Mouse (Mus musculus) left cerebral cortex, postnatal 25 days (tissue): ENCODE results near the gene Gm10719. TPM values are rescaled to one million over a fixed set of nuclear protein-coding genes. Genes with fewer than 3 reads are reported as not detected.
"Not testable (repeated sequence)": the region's sequence is repeated elsewhere in the genome, so short reads cannot be mapped to it uniquely, and the experiment has no call there.

ENCODE experiments used
- DNase-seq, 2 experiments: peaks; one replicate each; pipeline ENCODE4 v3.0.0; 2022; ENCODE audit warnings: low spot score in 2 of 2, mixed read lengths in 1 of 2
- intact Hi-C: fragments of 180-260 bp; cut with DNase I; formaldehyde crosslinking; loops from one replicate; pipeline ENCODE4 v1.15.1; 2025
- microRNA-seq, 2 experiments: library from miRNA; unstranded; fragments of <30 nt; microRNA quantifications; one replicate each; pipeline ENCODE4 v1.2.0; 2022
- total RNA-seq, 2 experiments: library from RNA; stranded (reverse); gene quantifications; 2 replicates each; pipeline ENCODE4 v1.2.3; 2021

Gene Gm10719
- total RNA-seq, 2 experiments from 2014 or later = not detected

DNA sequence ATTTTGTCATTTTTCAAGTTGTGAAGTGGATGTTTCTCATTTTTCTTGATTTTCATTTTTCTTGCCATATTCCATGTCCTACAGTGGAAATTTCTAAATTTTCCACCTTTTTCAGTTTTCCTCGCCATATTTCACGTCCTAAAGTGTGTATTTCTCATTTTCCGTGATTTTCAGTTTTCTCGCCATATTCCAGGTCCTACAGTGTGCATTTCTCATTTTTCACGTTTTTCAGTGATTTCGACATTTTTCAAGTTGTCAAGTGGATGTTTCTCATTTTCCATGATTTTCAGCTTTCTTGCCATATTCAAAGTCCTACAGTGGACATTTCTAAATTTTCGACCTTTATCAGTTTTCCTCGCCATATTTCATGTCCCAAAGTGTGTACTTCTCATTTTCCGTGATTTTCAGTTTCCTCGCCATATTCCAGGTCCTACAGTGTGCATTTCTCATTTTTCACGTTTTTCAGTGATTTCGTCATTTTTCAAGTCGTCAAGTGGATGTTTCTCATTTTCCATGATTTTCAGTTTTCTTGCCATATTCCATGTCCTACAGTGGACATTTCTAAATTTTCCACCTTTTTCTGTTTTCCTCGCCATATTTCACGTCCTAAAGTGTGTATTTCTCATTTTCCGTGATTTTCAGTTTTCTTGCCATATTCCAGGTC lies 6.9 kb downstream of the Gm10719 start:
- intact Hi-C loops = not testable (repeated sequence)

DNA sequence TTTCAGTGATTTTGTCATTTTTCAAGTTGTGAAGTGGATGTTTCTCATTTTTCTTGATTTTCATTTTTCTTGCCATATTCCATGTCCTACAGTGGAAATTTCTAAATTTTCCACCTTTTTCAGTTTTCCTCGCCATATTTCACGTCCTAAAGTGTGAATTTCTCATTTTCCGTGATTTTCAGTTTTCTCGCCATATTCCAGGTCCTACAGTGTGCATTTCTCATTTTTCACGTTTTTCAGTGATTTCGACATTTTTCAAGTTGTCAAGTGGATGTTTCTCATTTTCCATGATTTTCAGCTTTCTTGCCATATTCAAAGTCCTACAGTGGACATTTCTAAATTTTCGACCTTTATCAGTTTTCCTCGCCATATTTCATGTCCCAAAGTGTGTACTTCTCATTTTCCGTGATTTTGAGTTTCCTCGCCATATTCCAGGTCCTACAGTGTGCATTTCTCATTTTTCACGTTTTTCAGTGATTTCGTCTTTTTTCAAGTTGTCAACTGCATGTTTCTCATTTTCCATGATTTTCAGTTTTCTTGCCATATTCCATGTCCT lies 7.8 kb downstream of the Gm10719 start, which contains the start of gene Gm10717:
Gene Gm10717 (plus strand): TSS at position 506 of the 556 bp plus-strand sequence.
- DNase-seq = peak; percentile 35 to 55
- intact Hi-C loops = not testable (repeated sequence)

More for the DNA sequence above, 6.9 kb downstream of the Gm10719 start:
- peak; percentile 80 to 85 for DNase-seq

DNA sequence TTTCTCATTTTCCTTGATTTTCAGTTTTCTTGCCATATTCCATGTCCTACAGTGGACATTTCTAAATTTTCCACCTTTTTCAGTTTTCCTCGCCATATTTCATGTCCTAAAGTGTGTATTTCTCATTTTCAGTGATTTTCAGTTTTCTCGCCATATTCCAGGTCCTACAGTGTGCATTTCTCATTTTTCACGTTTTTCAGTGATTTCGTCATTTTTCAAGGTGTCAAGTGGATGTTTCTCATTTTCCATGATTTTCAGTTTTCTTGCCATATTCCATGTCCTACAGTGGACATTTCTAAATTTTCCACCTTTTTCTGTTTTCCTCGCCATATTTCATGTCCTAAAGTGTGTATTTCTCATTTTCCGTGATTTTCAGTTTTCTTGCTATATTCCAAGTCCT lies 8.4 kb downstream of the Gm10719 start:
- DNase-seq = peak; percentile 78 to 84
- intact Hi-C loops = not testable (repeated sequence)

DNA sequence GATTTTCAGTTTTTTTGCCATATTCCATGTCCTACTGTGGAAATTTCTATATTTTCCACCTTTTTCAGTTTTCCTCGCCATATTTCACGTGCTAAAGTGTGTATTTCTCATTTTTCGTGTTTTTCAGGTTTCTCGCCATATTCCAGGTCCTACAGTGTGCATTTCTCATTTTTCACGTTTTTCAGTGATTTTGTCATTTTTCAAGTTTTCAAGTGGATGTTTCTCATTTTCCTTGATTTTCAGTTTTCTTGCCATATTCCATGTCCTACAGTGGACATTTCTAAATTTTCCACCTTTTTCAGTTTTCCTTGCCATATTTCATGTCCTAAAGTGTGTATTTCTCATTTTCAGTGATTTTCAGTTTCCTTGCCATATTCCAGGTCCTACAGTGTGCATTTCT lies 8.9 kb downstream of the Gm10719 start:
- DNase-seq, intact Hi-C loops: not testable (repeated sequence)

DNA sequence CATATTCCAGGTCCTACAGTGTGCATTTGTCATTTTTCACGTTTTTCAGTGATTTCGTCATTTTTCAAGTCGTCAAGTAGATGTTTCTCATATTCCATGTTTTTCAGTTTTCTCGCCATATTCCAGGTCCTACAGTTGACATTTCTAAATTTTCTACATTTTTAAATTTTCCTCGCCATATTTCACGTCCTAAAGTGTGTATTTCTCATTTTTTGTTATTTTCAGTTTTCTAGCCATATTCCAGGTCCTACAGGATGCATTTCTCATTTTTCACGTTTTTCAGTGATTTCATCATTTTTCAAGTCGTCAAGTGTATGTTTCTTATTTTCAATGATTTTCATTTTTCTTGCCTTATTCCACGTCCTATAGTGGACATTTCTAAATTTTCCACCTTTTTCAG lies 9.5 kb downstream of the Gm10719 start:
- intact Hi-C loops, DNase-seq: not testable (repeated sequence)

DNA sequence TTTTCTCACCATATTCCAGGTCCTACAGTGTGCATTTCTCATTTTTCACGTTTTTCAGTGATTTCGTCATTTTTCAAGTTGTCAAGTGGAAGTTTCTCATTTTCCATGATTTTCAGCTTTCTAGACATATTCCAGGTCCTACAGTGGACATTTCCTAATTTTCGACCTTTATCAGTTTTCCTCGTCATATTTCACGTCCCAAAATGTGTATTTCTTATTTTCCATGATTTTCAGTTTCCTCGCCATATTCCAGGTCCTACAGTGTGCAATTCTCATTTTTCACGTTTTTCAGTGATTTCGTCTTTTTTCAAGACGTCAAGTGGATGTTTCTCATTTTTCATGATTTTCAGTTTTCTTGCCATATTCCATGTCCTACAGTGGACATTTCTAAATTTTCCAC lies 10.0 kb downstream of the Gm10719 start:
- intact Hi-C loops, DNase-seq: not testable (repeated sequence)

DNA sequence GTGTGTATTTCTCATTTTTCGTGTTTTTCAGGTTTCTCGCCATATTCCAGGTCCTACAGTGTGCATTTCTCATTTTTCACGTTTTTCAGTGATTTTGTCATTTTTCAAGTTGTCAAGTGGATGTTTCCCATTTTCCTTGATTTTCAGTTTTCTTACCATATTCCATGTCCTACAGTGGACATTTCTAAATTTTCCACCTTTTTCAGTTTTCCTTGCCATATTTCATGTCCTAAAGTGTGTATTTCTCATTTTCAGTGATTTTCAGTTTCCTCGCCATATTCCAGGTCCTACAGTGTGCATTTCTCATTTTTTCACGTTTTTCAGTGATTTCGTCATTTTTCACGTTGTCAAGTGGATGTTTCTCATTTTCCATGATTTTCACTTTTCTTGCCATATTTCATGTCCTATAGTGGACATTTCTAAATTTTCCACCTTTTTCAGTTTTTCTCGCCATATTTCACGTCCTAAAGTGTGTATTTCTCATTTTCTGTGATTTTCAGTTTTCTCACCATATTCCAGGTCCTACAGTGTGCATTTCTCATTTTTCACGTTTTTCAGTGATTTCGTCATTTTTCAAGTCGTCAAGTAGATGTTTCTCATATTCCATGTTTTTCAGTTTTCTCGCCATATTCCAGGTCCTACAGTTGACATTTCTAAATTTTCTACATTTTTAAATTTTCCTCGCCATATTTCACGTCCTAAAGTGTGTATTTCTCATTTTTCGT lies 12.2 kb downstream of the Gm10719 start:
- peak; percentile 11 to 35 for DNase-seq

DNA sequence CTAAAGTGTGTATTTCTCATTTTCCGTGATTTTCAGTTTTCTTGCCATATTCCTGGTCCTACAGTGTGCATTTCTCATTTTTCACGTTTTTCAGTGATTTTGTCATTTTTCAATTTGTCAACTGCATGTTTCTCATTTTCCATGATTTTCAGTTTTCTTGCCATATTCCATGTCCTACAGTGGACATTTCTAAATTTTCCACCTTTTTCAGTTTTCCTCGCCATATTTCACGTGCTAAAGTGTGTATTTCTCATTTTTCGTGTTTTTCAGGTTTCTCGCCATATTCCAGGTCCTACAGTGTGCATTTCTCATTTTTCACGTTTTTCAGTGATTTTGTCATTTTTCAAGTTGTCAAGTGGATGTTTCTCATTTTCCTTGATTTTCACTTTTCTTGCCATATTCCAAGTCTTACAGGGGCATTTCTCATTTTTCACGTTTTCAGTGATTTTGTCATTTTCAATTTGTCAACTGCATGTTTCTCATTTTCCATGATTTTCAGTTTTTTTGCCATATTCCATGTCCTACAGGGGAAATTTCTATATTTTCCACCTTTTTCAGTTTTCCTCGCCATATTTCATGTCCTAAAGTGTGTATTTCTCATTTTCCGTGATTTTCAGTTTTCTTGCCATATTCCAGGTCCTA lies 13.6 kb downstream of the Gm10719 start:
- DNase-seq, intact Hi-C loops: not testable (repeated sequence)

More for the DNA sequence above, 12.2 kb downstream of the Gm10719 start:
- intact Hi-C loops = not testable (repeated sequence)

DNA sequence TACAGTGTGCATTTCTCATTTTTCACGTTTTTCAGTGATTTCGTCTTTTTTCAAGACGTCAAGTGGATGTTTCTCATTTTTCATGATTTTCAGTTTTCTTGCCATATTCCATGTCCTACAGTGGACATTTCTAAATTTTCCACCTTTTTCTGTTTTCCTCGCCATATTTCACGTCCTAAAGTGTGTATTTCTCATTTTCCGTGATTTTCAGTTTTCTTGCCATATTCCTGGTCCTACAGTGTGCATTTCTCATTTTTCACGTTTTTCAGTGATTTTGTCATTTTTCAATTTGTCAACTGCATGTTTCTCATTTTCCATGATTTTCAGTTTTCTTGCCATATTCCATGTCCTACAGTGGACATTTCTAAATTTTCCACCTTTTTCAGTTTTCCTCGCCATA lies 17.1 kb downstream of the Gm10719 start, which contains the start of gene Gm17535:
Gene Gm17535 (plus strand): TSS at position 301 of the 400 bp plus-strand sequence.
- intact Hi-C loops, DNase-seq: not testable (repeated sequence)

DNA sequence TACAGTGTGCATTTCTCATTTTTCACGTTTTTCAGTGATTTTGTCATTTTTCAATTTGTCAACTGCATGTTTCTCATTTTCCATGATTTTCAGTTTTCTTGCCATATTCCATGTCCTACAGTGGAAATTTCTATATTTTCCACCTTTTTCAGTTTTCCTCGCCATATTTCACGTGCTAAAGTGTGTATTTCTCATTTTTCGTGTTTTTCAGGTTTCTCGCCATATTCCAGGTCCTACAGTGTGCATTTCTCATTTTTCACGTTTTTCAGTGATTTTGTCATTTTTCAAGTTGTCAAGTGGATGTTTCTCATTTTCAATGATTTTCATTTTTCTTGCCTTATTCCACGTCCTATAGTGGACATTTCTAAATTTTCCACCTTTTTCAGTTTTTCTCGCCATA lies 19.4 kb downstream of the Gm10719 start, which contains the start of gene Gm10715:
Gene Gm10715 (plus strand): TSS at position 301 of the 400 bp plus-strand sequence.
- DNase-seq, intact Hi-C loops: not testable (repeated sequence)

DNA sequence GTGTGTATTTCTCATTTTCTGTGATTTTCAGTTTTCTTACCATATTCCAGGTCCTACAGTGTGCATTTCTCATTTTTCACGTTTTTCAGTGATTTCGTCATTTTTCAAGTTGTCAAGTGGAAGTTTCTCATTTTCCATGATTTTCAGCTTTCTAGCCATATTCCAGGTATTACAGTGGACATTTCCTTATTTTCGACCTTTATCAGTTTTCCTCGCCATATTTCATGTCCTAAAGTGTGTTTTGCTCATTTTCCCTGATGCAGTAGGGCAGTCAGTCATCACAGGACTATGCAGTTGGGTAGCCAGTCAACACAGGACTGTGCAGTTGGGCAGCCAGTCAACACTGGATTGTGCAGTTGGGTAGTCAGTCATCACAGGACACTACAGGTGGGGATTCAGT lies 21.0 kb downstream of the Gm10719 start:
- intact Hi-C loops, DNase-seq: not testable (repeated sequence)

Small RNA genes within 50 kb of the gene (microRNA-seq; reads per million reads assigned to microRNA genes)
- gene Mir101c = 0 reads per million in 2 experiments

Other genes with a start within 250 kb of the Gm10719 start
- gene Gm10722, start 16.5 kb upstream of the Gm10719 start, total RNA-seq = not detected
- gene Gm11168, start 14.1 kb upstream of the Gm10719 start, total RNA-seq = not detected
- gene Gm10721, start 4.3 kb upstream of the Gm10719 start, total RNA-seq = not detected
- not detected for gene Gm10720, start 1.8 kb upstream of the Gm10719 start, total RNA-seq
- gene Gm10718, start 6.1 kb downstream of the Gm10719 start, total RNA-seq = 1 to 10 TPM in 1 of 2 experiments, not detected in 1; 1.2 TPM
- not detected for gene Gm10717, start 8.0 kb downstream of the Gm10719 start, total RNA-seq
- not detected for gene Gm17535, start 17.2 kb downstream of the Gm10719 start, total RNA-seq
- gene Gm10715, start 19.5 kb downstream of the Gm10719 start, total RNA-seq = not detected